Comparison of ENCODE assay signal across 24 mouse cellular contexts in genomic region chr6:3463594-3463993, GRCm38 (mm10). TPM values are rescaled to one million over a fixed set of nuclear protein-coding genes. Genes with fewer than 3 reads are reported as not detected.
DNase-seq lines count a peak whose midpoint lies in the region; ATAC-seq and TF ChIP-seq lines count a peak whose summit lies in the region.
"Had no signal": no experiment of that assay in that cellular context is flagged by ENCODE, and none has a peak within 500 bp of the region (broad histone marks: within the 10 kb centered on the region; RNA-seq: fewer than 3 reads in every experiment).

No protein-coding gene starts in this region.

- H3K4me3 ChIP-seq in bone marrow macrophage, adult 2 months (ENCODE audit: insufficient read depth, low read length): no peak overlapping the region
- no peak overlapping the region for H3K4me3 ChIP-seq in liver, embryonic 12.5 days
- H3K4me3 ChIP-seq: embryonic facial prominence, embryonic 10.5 days; embryonic facial prominence, embryonic 12.5 days; forebrain, embryonic 13.5 days; forebrain, embryonic 15.5 days had no signal

- H3K9ac ChIP-seq in liver, embryonic 12.5 days: no peak overlapping the region
- H3K9ac ChIP-seq: embryonic facial prominence, embryonic 12.5 days; forebrain, embryonic 13.5 days; forebrain, embryonic 15.5 days; forebrain, postnatal 0 days had no signal

- no peaks in the 10 kb centered on the region for H3K36me3 ChIP-seq in splenic B cell, adult 2 months (ENCODE audit: control insufficient read depth, insufficient read depth, low read length, poor library complexity, severe bottlenecking)
- H3K36me3 ChIP-seq in liver, embryonic 12.5 days: no peaks in the 10 kb centered on the region
- H3K36me3 ChIP-seq: embryonic facial prominence, embryonic 10.5 days; embryonic facial prominence, embryonic 12.5 days; forebrain, embryonic 15.5 days; G1E had no signal

- H3K4me2 ChIP-seq in liver, embryonic 12.5 days: no peak overlapping the region
- H3K4me2 ChIP-seq: embryonic facial prominence, embryonic 12.5 days; forebrain, embryonic 13.5 days; forebrain, embryonic 15.5 days had no signal

- H3K27ac ChIP-seq in bone marrow macrophage, adult 2 months (ENCODE audit: insufficient read depth, low read depth, low read length): 0 out of 2 replicates have a peak overlapping the region, but pooled peaks have one; percentile 37
- H3K27ac ChIP-seq in liver, embryonic 12.5 days: no peak overlapping the region
- H3K27ac ChIP-seq: embryonic facial prominence, embryonic 10.5 days; embryonic facial prominence, embryonic 12.5 days; forebrain, embryonic 13.5 days; forebrain, embryonic 15.5 days had no signal

- intact Hi-C loops in gastrocnemius, postnatal 14 days (cut with DNase I; ENCODE audit: low total_unique reads): no loop called here

- 61% methylated on average over 2 of the region's 2 CpGs for WGBS in liver, embryonic 12.5 days (ENCODE audit: insufficient replicate concordance)

- TF ChIP-seq POLR2A in bone marrow macrophage, adult 2 months (IDR thresholded peaks at IDR 0.05; ENCODE audit: borderline replicate concordance, low read depth, low read length): no peak

- DNase-seq in B cell, adult 2 months: peak; percentile 10 to 13
- DNase-seq in splenic B cell, adult 2 months (ENCODE audit: low read depth, low spot score): peak; percentile 58
- DNase-seq in gastrocnemius, postnatal 14 days: no peak
- no peak for DNase-seq in lung, adult 18-20 months
- DNase-seq: adrenal gland, adult 8-10 months; adrenal gland, postnatal 14 days; adrenal gland, postnatal 36 days; cerebellum, adult 11 months; cerebellum, adult 18-20 months; cerebellum, adult 8-10 months; cerebellum, adult 9-11 months; cerebellum, postnatal 14 days; cerebellum, postnatal 36 days; forebrain, postnatal 0 days had no signal

- ATAC-seq in liver, embryonic 12.5 days: no peak
- ATAC-seq: activated CD4-positive, CD25-positive, alpha-beta regulatory T cell, adult 4 months; forebrain, embryonic 13.5 days; forebrain, embryonic 15.5 days; forebrain, postnatal 0 days; Patski had no signal

- no peak for TF ChIP-seq CTCF in bone marrow macrophage, adult 2 months (IDR thresholded peaks at IDR 0.05; ENCODE audit: low read depth, low read length)

- H3K9me3 ChIP-seq in liver, embryonic 12.5 days (replicated peaks): no peaks in the 10 kb centered on the region
- H3K9me3 ChIP-seq: embryonic facial prominence, embryonic 10.5 days; embryonic facial prominence, embryonic 12.5 days; forebrain, embryonic 13.5 days; forebrain, embryonic 15.5 days; G1E had no signal

- H3K27me3 ChIP-seq in splenic B cell, adult 2 months (ENCODE audit: control insufficient read depth, insufficient read depth, low read length, poor library complexity, severe bottlenecking): no peaks in the 10 kb centered on the region
- no peaks in the 10 kb centered on the region for H3K27me3 ChIP-seq in liver, embryonic 12.5 days (replicated peaks)
- H3K27me3 ChIP-seq: embryonic facial prominence, embryonic 12.5 days; forebrain, embryonic 13.5 days; forebrain, embryonic 15.5 days had no signal

- peaks cover 15% of the 10 kb centered on the region for H3K4me1 ChIP-seq in bone marrow macrophage, adult 2 months (ENCODE audit: control insufficient read depth, insufficient read depth, low read length)
- no peaks in the 10 kb centered on the region for H3K4me1 ChIP-seq in liver, embryonic 12.5 days
- H3K4me1 ChIP-seq: embryonic facial prominence, embryonic 12.5 days; forebrain, embryonic 13.5 days; forebrain, embryonic 15.5 days had no signal

RNA-seq across cellular contexts. Expression of gene Hepacam2, which starts 34.5 kb away (rescaled TPM):
- polyA plus RNA-seq in bone marrow macrophage, adult 2 months (2012; ENCODE audit: insufficient read depth, insufficient read length, missing spikeins): 0.74 and 0.83 TPM in 2 replicates
- not detected for total RNA-seq in gastrocnemius, postnatal 14 days (2021)
- 0.05 TPM in 1 of 2 replicates, not detected in the other for polyA plus RNA-seq in liver, embryonic 12.5 days (2016; fragmentation: Nextera tagmentation; extraction: Ambion mirVana)
- total RNA-seq: adrenal gland, postnatal 14 days had no signal
- polyA plus RNA-seq: C2C12, G1E had no signal

RNA-seq across cellular contexts. Expression of gene Vps50, which starts 34.6 kb away (rescaled TPM):
- 35.3 and 39.8 TPM in 2 replicates for polyA plus RNA-seq in bone marrow macrophage, adult 2 months (2012; ENCODE audit: insufficient read depth, insufficient read length, missing spikeins)
- total RNA-seq in gastrocnemius, postnatal 14 days (2021): 10 to 100 TPM; 13.9 to 15.1 TPM
- polyA plus RNA-seq in liver, embryonic 12.5 days (2016; fragmentation: Nextera tagmentation; extraction: Ambion mirVana): 17.3 and 17.6 TPM in 2 replicates

Comparison
In these comparisons a context has a peak if more than half of its experiments do, and no peak if none do; other contexts are left out.
1. DNase-seq: peak in B cell, adult 2 months (2 of 2) and splenic B cell, adult 2 months (single experiment); none in gastrocnemius, postnatal 14 days (single experiment) and lung, adult 18-20 months (0 of 2).